Mouse (Mus musculus) kidney, embryonic 16.5 days (tissue): ENCODE measurements around the gene Tbccd1. TPM values are rescaled to one million over a fixed set of nuclear protein-coding genes. Genes with fewer than 3 reads are reported as not detected.

Experiments
- ATAC-seq: fragments of 200-750 bp; cut with Nextera tagmentation; 2 replicates; pipeline ENCODE4 v1.8.0; 2017; ENCODE audit warnings: moderate TSS enrichment; ENCODE audit not compliant: low FRiP score, low TSS enrichment
- H3K27ac ChIP-seq: fragments of 300-500 bp; sonication (generic); 2 replicates; pipeline ENCODE4 v1.5.1; 2014; ENCODE audit warnings: low read length
- H3K27me3 ChIP-seq: fragments of 300-500 bp; sonication (generic); 2 replicates; pipeline ENCODE4 v1.6.1; 2014; ENCODE audit warnings: low read length, control low read depth, mixed read lengths; ENCODE audit not compliant: insufficient read depth
- H3K36me3 ChIP-seq: fragments of 300-500 bp; sonication (generic); 2 replicates; pipeline ENCODE4 v1.6.1; 2014; ENCODE audit warnings: low read length, control low read depth, mixed read lengths; ENCODE audit not compliant: insufficient read depth
- H3K4me1 ChIP-seq: fragments of 300-500 bp; sonication (generic); 2 replicates; pipeline ENCODE4 v1.6.1; 2014; ENCODE audit warnings: low read length, control low read depth, mixed read lengths; ENCODE audit not compliant: insufficient read depth
- H3K4me2 ChIP-seq: fragments of 300-500 bp; sonication (generic); replicated peaks from 2 replicates; pipeline ENCODE4 v1.6.1; 2014; ENCODE audit warnings: low read depth, low read length
- H3K4me3 ChIP-seq: fragments of 300-500 bp; sonication (generic); 2 replicates; pipeline ENCODE4 v1.5.1; 2014; ENCODE audit warnings: mild to moderate bottlenecking, low read length
- H3K9ac ChIP-seq: fragments of 300-500 bp; sonication (generic); replicated peaks from 2 replicates; pipeline ENCODE4 v1.6.1; 2014; ENCODE audit warnings: low read length
- H3K9me3 ChIP-seq: fragments of 300-500 bp; sonication (generic); 2 replicates; pipeline ENCODE4 v1.6.1; 2016; ENCODE audit warnings: low read length, control low read depth
- WGBS: fragments of 180-500 bp; shearing (Covaris S2); extraction: QIAGEN DNeasy Blood & Tissue Kit; methylation state at CpG from one replicate; pipeline ENCODE4 v1.1.7; 2014; 5-methylcytosine and 5-hydroxymethylcytosine counted together
- polyA plus RNA-seq: library from polyadenylated mRNA; unstranded; fragments of >200 nt; fragmentation: Nextera tagmentation; extraction: Ambion mirVana; gene quantifications from 2 replicates; pipeline ENCODE4 v1.2.1, GENCODE M21; 2015

Tbccd1 gene
- polyA plus RNA-seq = 34.6 and 35.8 TPM in 2 replicates

- Histone ChIP-seq H3K4me1 (peaks cover 12% of the 10 kb centered on the region), H3K9ac (peak within 1 kb of the TSS; percentile 92), H3K9me3 (no peaks in the 10 kb centered on the region), H3K27ac (peak within 1 kb of the TSS; percentile 84), H3K36me3 (peaks cover 2% of the 10 kb centered on the region), H3K4me3 (peak within 1 kb of the TSS; percentile 94), H3K27me3 (no peaks in the 10 kb centered on the region), H3K4me2 (peak within 1 kb of the TSS; percentile 81)
- under 1% methylated on average over 62 of the region's 62 CpGs for WGBS
- peak; percentile 100 for ATAC-seq
Measured at GRCm38 (mm10) chr16:22857431-22858113, at the start of gene Tbccd1, which contains the start of gene Dnajb11. Gene Tbccd1 (minus strand): TSS chr16:22857669. Gene Dnajb11 (plus strand): TSS chr16:22857845.

- WGBS = 63% methylated on average over 3 of the region's 3 CpGs
- Histone ChIP-seq H3K4me3 (no peak overlapping the region), H3K9me3 (no peaks in the 10 kb centered on the region), H3K9ac (no peak overlapping the region), H3K27me3 (no peaks in the 10 kb centered on the region), H3K4me1 (no peaks in the 10 kb centered on the region), H3K27ac (no peak overlapping the region), H3K4me2 (no peak overlapping the region), H3K36me3 (no peaks in the 10 kb centered on the region)
- ATAC-seq = no peak
Measured at GRCm38 (mm10) chr16:22901326-22901725, 43.9 kb upstream of the Tbccd1 start.

GRCm38 (mm10) chr16:22899866-22900570 is 42.5 kb upstream of the Tbccd1 start:
- Histone ChIP-seq H3K36me3 (no peaks in the 10 kb centered on the region), H3K9me3 (no peaks in the 10 kb centered on the region), H3K27me3 (no peaks in the 10 kb centered on the region), H3K27ac (no peak overlapping the region), H3K4me3 (no peak overlapping the region), H3K4me2 (no peak overlapping the region), H3K9ac (no peak overlapping the region), H3K4me1 (no peaks in the 10 kb centered on the region)
- no peak for ATAC-seq
- 74% methylated on average over 10 of the region's 10 CpGs for WGBS

GRCm38 (mm10) chr16:22899346-22899745 is 41.9 kb upstream of the Tbccd1 start:
- WGBS = 40% methylated on average over 5 of the region's 5 CpGs
- Histone ChIP-seq H3K9me3 (no peaks in the 10 kb centered on the region), H3K9ac (no peak overlapping the region), H3K4me3 (no peak overlapping the region), H3K4me2 (no peak overlapping the region), H3K4me1 (no peaks in the 10 kb centered on the region), H3K27ac (no peak overlapping the region), H3K36me3 (no peaks in the 10 kb centered on the region), H3K27me3 (no peaks in the 10 kb centered on the region)
- no peak for ATAC-seq

- Histone ChIP-seq H3K4me2 (no peak overlapping the region), H3K27ac (no peak overlapping the region), H3K4me3 (no peak overlapping the region), H3K9ac (no peak overlapping the region), H3K9me3 (no peaks in the 10 kb centered on the region), H3K27me3 (no peaks in the 10 kb centered on the region), H3K4me1 (no peaks in the 10 kb centered on the region), H3K36me3 (no peaks in the 10 kb centered on the region)
- ATAC-seq = no peak
- 62% methylated on average over 2 of the region's 2 CpGs for WGBS
Measured at GRCm38 (mm10) chr16:22896618-22897017, 39.1 kb upstream of the Tbccd1 start.

- Histone ChIP-seq H3K4me3 (no peak overlapping the region), H3K4me2 (no peak overlapping the region), H3K9ac (no peak overlapping the region), H3K4me1 (no peaks in the 10 kb centered on the region), H3K27ac (no peak overlapping the region), H3K36me3 (no peaks in the 10 kb centered on the region), H3K9me3 (no peaks in the 10 kb centered on the region), H3K27me3 (no peaks in the 10 kb centered on the region)
- 75% methylated on average over 8 of the region's 8 CpGs for WGBS
- ATAC-seq = peak; percentile 19; the same call in 1 of the 2 replicates
Measured at GRCm38 (mm10) chr16:22894095-22894494, 36.6 kb upstream of the Tbccd1 start.

GRCm38 (mm10) chr16:22891733-22892154 is 34.3 kb upstream of the Tbccd1 start:
- Histone ChIP-seq H3K4me1 (no peaks in the 10 kb centered on the region), H3K4me2 (no peak overlapping the region), H3K9ac (no peak overlapping the region), H3K4me3 (no peak overlapping the region), H3K27me3 (no peaks in the 10 kb centered on the region), H3K27ac (no peak overlapping the region), H3K9me3 (no peaks in the 10 kb centered on the region), H3K36me3 (no peaks in the 10 kb centered on the region)
- 88% methylated on average over 8 of the region's 8 CpGs for WGBS
- no peak for ATAC-seq

- H3K27me3 ChIP-seq = no peaks in the 10 kb centered on the region
- H3K36me3 ChIP-seq = no peaks in the 10 kb centered on the region
- no peak within 1 kb of the TSS for H3K4me2 ChIP-seq
- 83% methylated on average over 11 of the region's 11 CpGs for WGBS
- H3K9me3 ChIP-seq = no peaks in the 10 kb centered on the region
- H3K9ac ChIP-seq = no peak within 1 kb of the TSS
- no peak within 1 kb of the TSS for H3K4me3 ChIP-seq
- no peak within 1 kb of the TSS for H3K27ac ChIP-seq
- no peaks in the 10 kb centered on the region; the same call in 1 of the 2 replicates for H3K4me1 ChIP-seq
- no peak for ATAC-seq
Measured at GRCm38 (mm10) chr16:22890683-22891510, 33.4 kb upstream of the Tbccd1 start, which contains the start of gene Ahsg. Gene Ahsg (plus strand): TSS chr16:22891277.

- H3K27me3 ChIP-seq = no peaks in the 10 kb centered on the region
- peaks cover 7% of the 10 kb centered on the region for H3K4me1 ChIP-seq
- no peak overlapping the region for H3K4me3 ChIP-seq
- 90% methylated on average over 8 of the region's 8 CpGs for WGBS
- H3K4me2 ChIP-seq = no peak overlapping the region
- no peaks in the 10 kb centered on the region for H3K9me3 ChIP-seq
- no peak overlapping the region for H3K9ac ChIP-seq
- no peak overlapping the region for H3K27ac ChIP-seq
- no peaks in the 10 kb centered on the region for H3K36me3 ChIP-seq
- ATAC-seq = no peak
Measured at GRCm38 (mm10) chr16:22889716-22890115, 32.2 kb upstream of the Tbccd1 start.
